Mouse (Mus musculus) T-helper 17 cell (primary cell): ENCODE results near the gene Prima1.

ENCODE experiments used
- in situ Hi-C, 2 experiments: fragments of 300-600 bp; cut with MboI, MseI; formaldehyde crosslinking; loops; 1 replicate in 1 of 2; 2 replicates in 1 of 2; pipeline ENCODE4 v1.15.1; 2025; ENCODE audit warnings: high pct_unique_total_duplicates in 2 of 2

Gene Prima1

GRCm38 (mm10) chr12:103155406-103155805 lies 86.5 kb downstream of the Prima1 start:
- in situ Hi-C loops = no loop called here

DNA sequence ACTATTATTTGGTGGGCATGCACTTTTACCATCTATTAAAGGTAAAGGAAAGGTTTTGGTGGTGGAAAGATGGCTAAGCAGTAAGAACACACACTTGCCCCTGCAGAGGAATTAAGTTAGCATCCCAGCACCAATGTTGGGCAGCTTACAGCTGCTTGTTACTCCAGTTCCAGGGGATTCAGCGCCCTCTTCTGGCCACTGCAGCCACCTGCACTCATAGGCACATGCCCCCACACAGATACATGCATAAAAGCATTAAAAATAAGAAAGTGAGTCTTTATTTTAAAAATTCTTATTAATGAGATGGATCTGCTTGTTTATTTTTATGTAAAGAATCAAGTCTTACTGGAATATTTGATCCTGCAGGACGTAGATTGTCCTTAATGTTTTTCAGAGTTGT lies 87.0 kb downstream of the Prima1 start:
- in situ Hi-C loops = no loop called here

DNA sequence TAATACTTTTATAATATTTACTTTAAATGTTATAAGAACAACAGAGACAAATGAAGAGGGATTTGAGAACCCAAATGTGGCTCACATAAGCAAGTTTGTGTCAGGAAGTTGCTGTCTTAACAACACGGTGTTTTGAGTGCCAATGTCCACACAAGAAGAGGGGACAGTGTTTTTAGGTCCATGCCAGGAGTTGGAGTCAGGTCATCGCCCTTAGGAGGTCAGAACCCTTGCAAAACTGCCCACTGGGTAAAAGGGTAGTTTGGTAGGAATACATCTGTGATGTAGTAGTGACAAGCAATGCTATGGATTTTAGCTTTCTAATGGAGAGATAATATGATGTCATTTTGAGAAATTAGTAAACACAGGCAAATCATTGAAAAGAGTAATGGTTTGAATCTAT lies 91.7 kb downstream of the Prima1 start:
- in situ Hi-C loops = no loop called here
